Mouse (Mus musculus) brown adipose tissue, adult 24 weeks (tissue): Measurements from ENCODE around the gene Cxcl2. TPM values are rescaled to one million over a fixed set of nuclear protein-coding genes. Genes with fewer than 3 reads are reported as not detected.

Experiments
- H3K27ac ChIP-seq: fragments of 200-500 bp; replicated peaks from 2 replicates; pipeline ENCODE4 v1.5.1; 2012; ENCODE audit warnings: low read depth, mild to moderate bottlenecking, low read length
- H3K4me1 ChIP-seq: fragments of 200-500 bp; 2 replicates; pipeline ENCODE4 v1.6.1; 2012; ENCODE audit warnings: low read length, mixed read lengths; ENCODE audit not compliant: control insufficient read depth, insufficient read depth, insufficient read length
- H3K4me3 ChIP-seq: fragments of 200-500 bp; 2 replicates; pipeline ENCODE4 v1.5.1; 2012; ENCODE audit warnings: low read depth, mild to moderate bottlenecking, low read length, moderate library complexity; ENCODE audit not compliant: insufficient read depth
- polyA plus RNA-seq: library from polyadenylated mRNA; stranded (reverse); fragments of >200 nt; gene quantifications from 2 replicates; pipeline ENCODE4 v1.2.4, GENCODE M21; 2012; ENCODE audit not compliant: missing spikeins, insufficient read depth, insufficient read length

Cxcl2 gene
- polyA plus RNA-seq = 6.6 TPM in 1 of 2 replicates, not detected in the other

DNA sequence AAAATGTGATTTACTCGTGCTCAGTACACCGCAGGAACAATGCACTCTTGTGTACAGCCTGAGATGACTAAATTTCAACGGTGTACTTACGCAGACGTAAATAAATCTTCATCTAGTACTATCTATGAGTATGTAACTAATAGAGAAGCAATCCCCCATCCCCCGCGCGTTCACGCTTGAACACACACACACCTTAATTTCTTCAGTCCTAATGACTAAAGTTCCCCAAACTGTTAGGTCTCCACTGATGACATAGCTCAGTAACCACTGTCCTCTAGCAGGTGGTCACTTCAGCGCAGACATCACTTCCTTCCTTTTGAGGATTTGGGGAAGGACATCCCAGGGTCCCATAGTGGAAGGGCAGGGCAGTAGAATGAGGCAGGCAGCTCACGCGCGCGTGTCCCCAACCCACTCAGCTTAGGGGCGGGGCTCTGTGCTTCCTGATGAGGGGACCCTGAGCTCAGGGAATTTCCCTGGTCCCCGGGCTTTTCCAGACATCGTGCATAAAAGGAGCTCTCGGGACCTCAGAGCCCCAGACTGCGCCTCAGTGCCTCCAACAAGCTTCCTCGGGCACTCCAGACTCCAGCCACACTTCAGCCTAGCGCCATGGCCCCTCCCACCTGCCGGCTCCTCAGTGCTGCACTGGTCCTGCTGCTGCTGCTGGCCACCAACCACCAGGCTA, at the start of gene Cxcl2:
Gene Cxcl2, plus strand, starts transcription at position 533 of the 682 bp plus-strand sequence.
- H3K27ac ChIP-seq = no peak within 1 kb of the TSS
- H3K4me1 ChIP-seq = peaks cover 9% of the 10 kb centered on the region
- H3K4me3 ChIP-seq = peak within 1 kb of the TSS; percentile 19; the same call in 1 of the 2 replicates

DNA sequence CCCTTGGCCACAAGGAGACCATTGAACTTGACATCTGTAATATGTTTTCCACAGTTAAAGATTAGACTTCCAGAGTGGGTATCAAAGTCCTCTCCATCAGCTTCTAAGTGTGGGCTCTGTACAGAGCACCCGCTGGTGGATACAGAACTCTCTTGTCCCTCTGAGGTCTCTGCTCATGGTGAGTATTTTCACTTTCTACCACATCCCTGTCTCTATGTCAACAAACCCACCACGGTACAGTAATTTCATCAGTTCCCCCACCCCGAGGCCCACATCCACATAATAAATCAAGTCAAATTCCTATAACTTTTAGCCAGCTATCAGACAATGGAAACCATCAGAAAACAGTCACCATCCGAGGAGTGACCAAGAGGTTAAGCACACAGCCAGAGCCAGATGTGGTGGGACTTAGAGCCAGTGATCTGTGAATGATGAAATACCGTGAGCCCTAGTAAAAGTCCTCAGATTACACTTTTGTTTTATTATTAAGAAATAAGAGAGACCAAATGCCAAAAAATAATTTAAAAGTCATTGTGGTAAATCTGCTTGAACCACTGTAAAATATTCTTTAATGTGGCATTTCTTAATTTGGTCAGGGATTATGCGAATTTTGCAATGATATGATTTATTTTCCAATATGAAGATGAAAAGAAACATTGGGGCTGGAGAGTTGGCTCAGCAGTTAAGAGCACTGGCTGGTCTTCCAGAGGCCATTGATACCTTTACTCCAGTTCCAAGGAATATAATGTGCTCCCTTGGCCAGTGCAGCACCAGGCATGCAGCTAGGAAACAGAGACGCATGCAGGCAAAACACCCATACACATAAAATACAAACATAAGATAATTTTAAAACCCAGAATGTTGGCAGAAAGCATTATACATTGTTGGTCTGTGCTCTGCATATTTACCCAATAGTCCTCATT, 48.1 kb upstream of the Cxcl2 start:
- 0 out of 2 replicates have a peak, but pooled peaks cover 2% of the 10 kb centered on the region for H3K4me1 ChIP-seq
- no peak overlapping the region for H3K27ac ChIP-seq
- H3K4me3 ChIP-seq = no peak overlapping the region

DNA sequence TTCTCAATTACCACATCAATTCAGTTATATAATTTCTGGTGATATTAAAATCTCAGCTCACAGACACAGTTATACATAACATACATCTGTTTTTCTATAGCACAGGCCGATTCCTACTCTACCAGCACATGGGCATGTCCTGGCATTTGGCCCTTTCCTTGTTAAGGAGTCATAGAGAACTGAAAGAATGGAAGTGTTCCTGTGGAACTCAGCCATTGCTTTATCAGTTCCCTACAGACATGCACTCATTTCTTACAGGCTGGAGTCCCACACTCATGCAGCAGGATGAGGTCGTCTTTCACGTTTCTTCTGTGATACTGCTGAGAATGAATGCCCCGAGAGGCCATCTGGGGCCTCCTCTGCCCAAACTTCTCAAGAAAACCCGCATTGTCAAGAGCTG, 46.2 kb upstream of the Cxcl2 start:
- H3K4me3 ChIP-seq = no peak overlapping the region
- H3K4me1 ChIP-seq = 0 out of 2 replicates have a peak, but pooled peaks cover 2% of the 10 kb centered on the region
- no peak overlapping the region for H3K27ac ChIP-seq

DNA sequence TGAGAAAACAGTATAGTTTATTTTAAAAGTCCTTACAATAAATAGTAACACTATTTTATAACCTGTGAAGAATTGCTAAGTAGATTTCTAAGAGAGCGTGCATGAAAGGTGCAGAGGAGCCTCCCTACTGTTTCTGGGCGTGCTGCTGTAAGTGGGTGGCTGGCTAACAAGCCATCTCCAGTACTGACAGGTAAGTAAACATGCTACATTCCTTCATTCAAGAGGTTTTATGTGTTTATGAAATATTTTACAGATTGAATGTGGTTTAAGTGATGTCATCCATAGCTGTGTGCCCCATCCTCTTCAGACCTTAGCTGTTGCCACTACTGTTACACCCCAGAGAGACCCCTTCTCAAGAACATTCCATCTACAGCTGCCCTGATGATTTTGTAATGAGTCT, 45.2 kb upstream of the Cxcl2 start:
- Histone ChIP-seq H3K4me3 (no peak overlapping the region), H3K4me1 (0 out of 2 replicates have a peak, but pooled peaks cover 2% of the 10 kb centered on the region), H3K27ac (no peak overlapping the region)

DNA sequence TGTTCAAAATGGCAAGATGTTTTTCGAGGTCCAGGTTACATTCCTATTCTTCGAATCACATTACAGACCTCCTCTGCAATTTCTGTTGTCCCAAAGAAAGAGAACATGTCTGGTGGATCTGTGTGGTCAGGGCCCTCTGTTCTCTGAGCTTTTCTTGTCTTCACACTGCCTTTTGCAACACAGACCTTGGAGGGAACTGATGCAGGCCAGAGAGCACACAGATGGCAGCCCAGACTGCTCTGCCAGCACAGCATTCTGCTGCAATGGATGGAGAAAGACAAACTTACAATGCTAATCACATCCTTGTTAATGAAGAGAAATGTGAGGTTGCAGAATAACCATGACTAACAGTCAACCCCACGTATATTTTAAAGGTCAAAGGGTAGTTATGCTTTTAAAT, 44.6 kb upstream of the Cxcl2 start:
- Histone ChIP-seq H3K4me3 (no peak overlapping the region), H3K27ac (no peak overlapping the region), H3K4me1 (0 out of 2 replicates have a peak, but pooled peaks cover 2% of the 10 kb centered on the region)

DNA sequence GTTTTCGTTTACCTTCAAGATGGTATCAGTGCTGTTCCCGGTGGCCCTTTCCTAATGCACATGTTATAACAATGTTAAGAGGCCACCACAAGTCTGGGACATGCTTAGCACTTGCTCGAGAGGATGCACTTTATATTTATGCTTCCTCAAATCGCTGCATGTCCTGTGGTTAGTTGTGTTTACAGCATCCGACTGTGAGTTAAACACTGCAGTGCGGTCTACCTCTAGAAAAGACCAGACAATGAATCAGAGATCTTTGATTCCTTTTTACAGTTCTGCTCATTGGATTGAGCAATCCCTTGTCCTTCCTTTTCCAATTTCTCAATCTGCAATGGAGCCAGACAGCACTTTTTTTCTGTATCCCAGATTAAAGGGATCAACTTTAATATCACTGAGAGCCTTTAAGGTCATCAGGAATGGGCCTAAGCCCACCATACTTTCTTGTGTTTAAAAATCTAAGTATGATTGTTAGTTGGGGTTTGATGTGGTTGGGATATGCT, 41.7 kb upstream of the Cxcl2 start:
- H3K27ac ChIP-seq = no peak overlapping the region
- H3K4me3 ChIP-seq = no peak overlapping the region
- H3K4me1 ChIP-seq = 0 out of 2 replicates have a peak, but pooled peaks cover 2% of the 10 kb centered on the region

DNA sequence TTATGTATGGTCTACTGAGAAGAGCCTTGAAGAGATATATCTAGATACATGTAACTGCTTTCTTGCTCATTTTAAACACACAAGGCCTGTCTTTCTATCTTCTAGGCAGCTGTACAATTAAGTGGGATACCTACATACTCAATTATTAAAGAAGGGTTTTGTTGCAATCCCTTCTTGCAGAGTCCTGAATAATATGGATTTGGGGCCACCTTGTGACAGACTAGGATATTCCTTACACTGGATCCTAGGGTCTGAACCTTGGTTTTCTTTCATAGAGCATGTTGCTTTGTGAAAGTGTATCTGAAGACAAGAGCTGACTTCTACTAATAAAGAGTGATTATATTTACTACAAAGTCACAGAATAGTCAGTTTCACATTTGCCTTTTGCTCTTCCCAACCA, 36.9 kb upstream of the Cxcl2 start:
- Histone ChIP-seq H3K27ac (no peak overlapping the region), H3K4me3 (no peak overlapping the region), H3K4me1 (no peaks in the 10 kb centered on the region)

DNA sequence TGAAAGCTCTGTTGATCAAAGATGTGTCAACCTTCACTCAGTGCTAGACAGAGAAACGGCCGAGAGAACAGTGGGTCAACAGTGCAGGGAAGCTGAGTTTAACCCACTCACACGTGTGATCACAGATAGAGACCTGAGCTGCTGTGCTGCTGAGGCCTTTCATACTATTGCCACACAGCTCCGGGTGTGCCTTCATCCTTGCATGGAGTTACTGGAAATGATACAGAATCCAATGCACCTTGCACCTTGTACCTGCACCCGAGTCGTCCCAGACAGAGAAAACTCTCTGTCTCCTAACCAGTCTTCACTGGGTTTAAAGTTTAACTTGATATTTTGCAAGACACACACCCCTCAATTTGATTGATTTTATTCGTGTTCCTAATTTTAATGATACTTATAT, 31.3 kb upstream of the Cxcl2 start:
- Histone ChIP-seq H3K4me3 (no peak overlapping the region), H3K4me1 (peaks cover 10% of the 10 kb centered on the region; the same call in 1 of the 2 replicates), H3K27ac (no peak overlapping the region)

DNA sequence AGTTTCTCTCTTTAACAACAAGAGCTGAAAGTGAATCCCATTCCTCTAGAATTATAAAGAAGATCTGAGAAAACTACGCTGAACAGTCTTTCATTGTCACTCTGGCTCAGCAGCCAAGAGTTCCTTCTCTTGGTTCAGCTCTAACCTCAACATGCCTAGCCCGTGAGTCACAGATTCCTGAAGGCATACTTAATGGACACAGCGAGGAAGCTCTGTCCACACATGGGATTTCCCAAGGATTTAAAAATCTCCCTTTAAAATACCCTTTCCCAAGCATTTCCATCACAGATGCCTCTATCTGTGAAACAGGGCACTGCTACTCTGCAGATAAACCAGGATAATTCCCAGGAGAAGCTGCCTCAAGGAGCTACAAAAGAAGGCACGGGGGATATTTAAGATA, 27.6 kb upstream of the Cxcl2 start:
- Histone ChIP-seq H3K4me3 (no peak overlapping the region), H3K27ac (peak overlapping the region; percentile 59), H3K4me1 (peaks cover 15% of the 10 kb centered on the region; the same call in 1 of the 2 replicates)

DNA sequence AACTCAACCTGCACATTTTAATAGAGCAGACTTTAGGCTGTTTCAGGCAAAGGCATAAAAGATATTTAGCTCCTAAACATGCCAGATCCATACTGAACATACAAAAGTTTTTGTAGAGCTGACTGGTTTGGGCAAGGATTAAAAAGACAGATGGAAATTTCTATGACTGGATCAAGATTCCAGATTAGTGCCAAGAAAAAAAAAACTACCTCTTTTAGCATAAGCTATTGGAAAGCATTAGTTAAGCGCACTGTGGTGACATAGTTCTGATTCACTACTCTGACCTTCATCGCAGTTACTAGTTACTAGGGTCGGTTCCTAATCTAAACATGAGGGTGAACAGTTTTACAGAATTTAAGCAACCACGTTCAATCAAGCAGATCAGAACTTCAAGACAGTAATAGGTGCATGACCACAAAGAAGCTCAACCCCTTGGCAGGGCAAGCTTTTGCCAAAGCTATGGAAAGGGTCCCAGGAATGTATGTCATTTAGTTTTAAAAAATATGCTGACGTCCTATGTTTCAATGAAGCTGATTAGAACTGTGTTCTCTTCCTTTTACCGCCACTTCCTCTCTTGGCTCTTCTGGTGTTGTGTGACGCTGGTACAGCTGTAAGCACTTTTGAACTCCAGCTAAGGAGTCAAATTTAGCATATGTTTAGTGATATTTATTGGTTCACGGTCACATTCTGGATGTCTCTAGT, 27.0 kb upstream of the Cxcl2 start:
- H3K4me3 ChIP-seq = no peak overlapping the region
- H3K4me1 ChIP-seq = peaks cover 17% of the 10 kb centered on the region; the same call in 1 of the 2 replicates
- H3K27ac ChIP-seq = peak overlapping the region; percentile 79

DNA sequence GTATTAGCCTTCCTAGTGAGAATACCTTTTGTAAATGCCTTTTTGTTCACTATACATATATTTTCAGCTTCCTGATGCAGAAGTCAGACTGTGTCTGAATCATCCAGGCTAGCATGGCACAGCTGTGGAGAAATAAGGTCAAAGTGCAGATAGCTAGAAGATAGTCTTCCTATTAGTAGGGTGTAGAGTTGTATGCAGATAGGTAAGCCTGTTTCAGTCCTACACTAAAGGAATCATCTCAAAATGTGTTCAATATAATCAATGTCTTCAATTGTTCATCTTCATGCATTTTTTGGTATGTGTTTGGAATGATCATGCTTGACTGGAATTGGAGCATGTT, 26.5 kb upstream of the Cxcl2 start:
- Histone ChIP-seq H3K27ac (no peak overlapping the region), H3K4me3 (no peak overlapping the region), H3K4me1 (peaks cover 20% of the 10 kb centered on the region)

DNA sequence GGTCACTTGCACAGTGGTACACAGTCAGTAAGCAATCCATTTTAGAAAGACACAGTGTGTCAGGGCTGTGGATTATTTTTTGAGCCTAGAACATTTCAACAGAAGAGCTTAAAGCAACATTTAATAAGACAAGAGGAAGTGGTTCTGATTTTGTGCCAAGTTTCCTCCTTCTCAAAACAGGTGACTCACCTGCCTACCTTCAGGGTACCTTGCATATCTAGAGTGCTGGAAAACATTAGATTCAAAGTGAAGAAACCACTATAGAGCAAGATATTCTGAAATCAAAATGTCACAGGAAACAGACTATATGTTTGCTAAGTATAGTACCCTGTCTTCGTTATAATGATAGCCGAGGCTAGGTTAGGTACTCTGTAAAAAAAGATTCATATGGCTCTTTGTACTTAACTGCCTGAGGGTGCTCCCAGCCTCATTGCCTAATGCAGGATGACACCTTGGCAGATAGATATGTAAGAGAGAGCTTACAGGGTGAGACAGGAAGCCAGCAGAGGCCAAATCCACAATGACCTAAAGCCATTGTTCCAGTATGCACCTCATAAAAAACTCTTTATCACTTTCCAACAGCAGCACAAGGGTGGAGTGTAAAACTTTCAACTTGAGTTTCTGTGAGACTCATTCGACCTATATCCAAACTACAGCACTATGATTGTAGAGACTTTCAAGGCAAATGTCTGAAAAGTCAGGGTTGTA, 24.2 kb upstream of the Cxcl2 start:
- peaks cover 21% of the 10 kb centered on the region for H3K4me1 ChIP-seq
- no peak overlapping the region for H3K4me3 ChIP-seq
- H3K27ac ChIP-seq = no peak overlapping the region

DNA sequence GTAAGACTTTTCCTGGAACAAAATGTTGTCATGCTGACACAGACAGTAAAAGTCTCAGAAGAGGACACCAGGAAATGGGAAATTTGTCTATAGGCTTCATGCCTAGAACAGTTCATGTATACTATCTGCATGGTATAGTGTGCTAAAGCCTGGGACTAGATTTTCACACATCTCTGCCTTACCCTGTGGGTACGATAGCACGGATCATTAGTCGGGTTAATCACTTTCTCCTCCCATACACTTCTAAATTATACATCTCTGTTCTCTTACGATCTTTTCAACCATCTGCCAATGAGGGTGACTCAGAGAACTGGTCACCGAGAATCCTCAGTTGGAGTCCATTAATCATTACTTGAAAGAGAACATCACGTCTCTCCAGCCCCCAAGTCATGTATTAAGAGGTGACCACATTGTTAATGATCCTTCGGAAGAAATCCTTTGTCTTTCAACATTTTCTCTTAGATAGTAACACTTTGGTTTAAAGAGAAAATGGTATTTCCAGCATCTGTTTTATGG, 23.3 kb upstream of the Cxcl2 start:
- Histone ChIP-seq H3K4me3 (no peak overlapping the region), H3K4me1 (peaks cover 24% of the 10 kb centered on the region), H3K27ac (no peak overlapping the region; the same call in 1 of the 2 replicates)

DNA sequence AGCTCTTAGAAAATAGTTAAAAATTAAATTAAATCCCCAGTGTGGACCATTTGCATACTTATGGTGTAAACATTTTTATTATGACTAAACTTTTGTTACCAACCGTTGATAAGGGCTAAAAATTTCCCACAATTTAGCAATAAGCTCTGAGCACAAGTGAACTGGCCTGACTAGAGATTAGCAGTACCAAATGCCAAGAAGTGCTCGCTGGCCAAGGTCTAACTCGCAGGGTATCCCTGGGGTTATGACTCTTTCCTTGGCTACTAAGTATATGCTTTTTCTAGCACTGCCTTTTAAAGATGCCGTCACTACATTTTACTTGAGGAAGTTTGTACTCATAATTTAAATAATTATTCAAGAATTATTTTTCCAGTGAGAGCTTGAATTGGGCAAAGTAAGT, 22.6 kb upstream of the Cxcl2 start:
- no peak overlapping the region for H3K4me3 ChIP-seq
- H3K4me1 ChIP-seq = peaks cover 23% of the 10 kb centered on the region
- H3K27ac ChIP-seq = no peak overlapping the region
